Mouse (Mus musculus): ENCODE data around the gene Zswim5. TPM values are rescaled to one million over a fixed set of nuclear protein-coding genes. Genes with fewer than 3 reads are reported as not detected.
A peak's percentile ranks its signal among the peaks of the same experiment; 100 is the strongest.

Zswim5 gene
- polyA plus RNA-seq, 1 experiment from 2014 or later = 10.9 TPM

DNA sequence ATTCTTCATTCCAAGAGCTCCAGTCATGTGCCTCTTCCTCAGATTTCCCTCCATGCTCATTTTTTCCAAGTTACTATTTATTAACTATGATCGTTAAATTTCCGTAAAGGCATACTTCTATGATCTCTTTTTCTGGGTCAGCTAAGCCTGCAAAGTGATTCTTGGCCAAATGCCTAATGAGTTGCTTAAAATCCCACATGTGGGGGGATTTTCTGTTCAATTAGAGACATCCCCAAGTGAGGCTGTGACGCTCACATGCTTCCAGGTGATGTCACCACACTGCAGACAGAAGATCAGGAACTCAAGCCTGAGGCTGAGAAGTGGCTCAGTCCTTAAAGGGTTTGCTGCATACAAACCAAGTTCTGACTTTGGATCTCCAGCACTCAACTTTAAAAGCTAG is 27.3 kb upstream of the Zswim5 start:
- Histone ChIP-seq H3K9ac (ENCODE audit: low read length) (no peak overlapping the region), H3K4me3 (ENCODE audit: low read depth, low read length) (no peak overlapping the region), H3K27ac (ENCODE audit: low read depth, low read length) (no peak overlapping the region), H3K9me3 (ENCODE audit: control insufficient read depth, low read length) (no peaks in the 10 kb centered on the region), H3K36me3 (ENCODE audit: control insufficient read depth, insufficient read depth, low read length) (no peaks in the 10 kb centered on the region), H3K4me1 (replicated peaks; ENCODE audit: control insufficient read depth, insufficient read depth, low read length) (peaks cover 3% of the 10 kb centered on the region; the same call in 1 of the 2 replicates), H3K27me3 (ENCODE audit: control insufficient read depth, insufficient read depth, low read length) (no peaks in the 10 kb centered on the region), H3K4me2 (ENCODE audit: low read depth, low read length, severe bottlenecking) (no peak overlapping the region)
- DNase-seq (ENCODE audit: low spot score) = no peak
- 73% methylated on average over 3 of the region's 3 CpGs for WGBS
- ATAC-seq (replicated peaks; ENCODE audit: low FRiP score) = no peak

DNA sequence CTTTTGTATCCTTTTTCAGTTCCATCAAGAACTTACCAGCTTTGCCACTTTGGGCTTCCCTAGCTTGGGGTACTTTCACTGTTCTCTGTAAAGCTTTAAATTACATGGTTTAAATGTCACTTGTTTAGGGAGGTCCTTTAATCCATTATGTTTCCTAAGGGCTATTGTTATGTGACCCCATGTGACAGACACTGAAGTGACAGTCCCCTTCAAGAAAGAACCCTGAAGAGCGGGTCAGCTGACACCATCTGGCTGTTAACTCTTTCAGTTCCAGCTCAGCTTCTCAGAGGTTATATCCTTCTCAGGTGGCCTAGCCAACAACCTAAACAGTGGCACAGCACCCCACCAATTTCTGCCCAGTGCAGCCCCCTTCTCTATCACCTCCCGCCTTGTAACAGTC is 22.9 kb upstream of the Zswim5 start:
- no peak for DNase-seq (ENCODE audit: low spot score)

DNA sequence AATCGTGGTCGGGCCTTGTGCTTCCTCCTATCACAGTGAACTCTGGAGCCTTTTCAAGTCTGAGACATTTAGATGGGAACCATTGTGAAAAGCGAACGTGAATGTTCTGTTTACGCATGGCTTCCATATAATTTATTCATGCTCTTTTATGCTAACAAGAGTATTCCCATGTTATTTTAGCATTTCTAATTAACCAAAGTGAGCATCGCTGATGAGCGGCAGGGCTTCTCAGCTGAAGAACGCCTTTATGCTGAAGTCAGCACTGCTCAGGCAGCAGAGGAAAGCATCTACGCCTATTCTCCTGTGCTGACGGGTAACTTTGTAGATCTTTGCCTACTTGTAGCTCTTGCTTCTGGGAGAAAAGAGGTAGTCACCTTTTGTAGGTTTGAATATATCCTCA is 20.0 kb upstream of the Zswim5 start:
- ATAC-seq (replicated peaks; ENCODE audit: low FRiP score) = no peak
- no peaks in the 10 kb centered on the region for H3K36me3 ChIP-seq (ENCODE audit: control insufficient read depth, insufficient read depth, low read length)
- peaks cover 3% of the 10 kb centered on the region; the same call in 1 of the 2 replicates for H3K4me1 ChIP-seq (replicated peaks; ENCODE audit: control insufficient read depth, insufficient read depth, low read length)
- H3K4me3 ChIP-seq (ENCODE audit: low read depth, low read length) = no peak overlapping the region
- H3K27ac ChIP-seq (ENCODE audit: low read depth, low read length) = no peak overlapping the region
- no peak overlapping the region for H3K4me2 ChIP-seq (ENCODE audit: low read depth, low read length, severe bottlenecking)
- DNase-seq (ENCODE audit: low spot score) = no peak
- H3K9me3 ChIP-seq (ENCODE audit: control insufficient read depth, low read length) = no peaks in the 10 kb centered on the region
- H3K9ac ChIP-seq (ENCODE audit: low read length) = no peak overlapping the region
- H3K27me3 ChIP-seq (ENCODE audit: control insufficient read depth, insufficient read depth, low read length) = no peaks in the 10 kb centered on the region
- 67% methylated on average over 10 of the region's 10 CpGs for WGBS

More for the DNA sequence above, 22.9 kb upstream of the Zswim5 start:
- ATAC-seq (replicated peaks; ENCODE audit: low FRiP score) = 0 out of 2 replicates have a peak, but pooled peaks have one; percentile 33
- H3K36me3 ChIP-seq (ENCODE audit: control insufficient read depth, insufficient read depth, low read length) = no peaks in the 10 kb centered on the region
- H3K27ac ChIP-seq (ENCODE audit: low read depth, low read length) = no peak overlapping the region
- H3K9me3 ChIP-seq (ENCODE audit: control insufficient read depth, low read length) = no peaks in the 10 kb centered on the region
- H3K4me2 ChIP-seq (ENCODE audit: low read depth, low read length, severe bottlenecking) = no peak overlapping the region
- H3K4me3 ChIP-seq (ENCODE audit: low read depth, low read length) = no peak overlapping the region
- 19% methylated on average over 2 of the region's 2 CpGs for WGBS
- H3K27me3 ChIP-seq (ENCODE audit: control insufficient read depth, insufficient read depth, low read length) = no peaks in the 10 kb centered on the region
- no peak overlapping the region for H3K9ac ChIP-seq (ENCODE audit: low read length)
- H3K4me1 ChIP-seq (replicated peaks; ENCODE audit: control insufficient read depth, insufficient read depth, low read length) = peaks cover 3% of the 10 kb centered on the region; the same call in 1 of the 2 replicates

DNA sequence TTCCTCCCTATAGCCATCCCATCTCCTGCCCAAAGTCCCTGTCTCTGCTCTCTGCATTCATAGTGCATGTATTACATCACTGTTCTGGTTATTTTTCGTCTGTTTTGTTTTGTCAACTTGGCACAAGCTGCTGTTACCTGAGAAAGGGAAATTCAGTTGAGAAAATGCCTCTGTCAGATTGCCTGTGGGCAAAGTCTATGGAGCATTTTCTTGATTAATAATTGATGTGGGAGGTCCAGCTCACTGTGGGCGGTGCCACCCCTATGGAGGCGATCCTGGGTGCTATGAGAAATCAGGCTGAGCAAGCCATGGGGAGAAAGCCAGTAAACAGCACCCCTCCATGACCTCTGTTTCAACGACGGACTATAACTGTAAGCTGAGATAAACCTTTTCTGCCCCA is 17.5 kb upstream of the Zswim5 start:
- Histone ChIP-seq H3K36me3 (ENCODE audit: control insufficient read depth, insufficient read depth, low read length) (no peaks in the 10 kb centered on the region), H3K4me1 (replicated peaks; ENCODE audit: control insufficient read depth, insufficient read depth, low read length) (no peaks in the 10 kb centered on the region), H3K4me3 (ENCODE audit: low read depth, low read length) (no peak overlapping the region), H3K9me3 (ENCODE audit: control insufficient read depth, low read length) (no peaks in the 10 kb centered on the region), H3K27me3 (ENCODE audit: control insufficient read depth, insufficient read depth, low read length) (no peaks in the 10 kb centered on the region), H3K27ac (ENCODE audit: low read depth, low read length) (no peak overlapping the region), H3K4me2 (ENCODE audit: low read depth, low read length, severe bottlenecking) (no peak overlapping the region), H3K9ac (ENCODE audit: low read length) (no peak overlapping the region)
- 80% methylated on average over 5 of the region's 5 CpGs for WGBS
- DNase-seq (ENCODE audit: low spot score) (no peak), ATAC-seq (replicated peaks; ENCODE audit: low FRiP score) (no peak)

DNA sequence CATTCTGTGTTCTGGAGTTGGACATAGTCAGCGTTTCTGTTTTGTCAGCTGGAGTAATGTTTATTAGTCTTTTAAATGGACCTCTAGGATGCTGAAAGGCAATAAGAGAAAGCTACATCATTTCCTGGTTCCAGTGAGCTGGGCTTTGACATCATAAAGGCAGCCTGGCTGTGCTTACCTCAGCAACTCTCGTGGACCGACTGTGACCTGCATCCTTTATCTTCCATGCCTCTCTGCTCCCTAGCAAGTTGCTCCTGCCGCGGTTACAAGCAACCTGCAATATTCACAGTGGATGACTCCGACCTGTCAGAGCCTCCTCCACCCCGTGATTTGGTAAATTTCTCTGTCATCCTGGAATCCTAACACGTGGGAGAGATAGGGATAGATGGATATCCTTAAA is 15.2 kb upstream of the Zswim5 start:
- Histone ChIP-seq H3K27ac (ENCODE audit: low read depth, low read length) (no peak overlapping the region), H3K4me2 (ENCODE audit: low read depth, low read length, severe bottlenecking) (no peak overlapping the region), H3K4me3 (ENCODE audit: low read depth, low read length) (no peak overlapping the region), H3K9ac (ENCODE audit: low read length) (no peak overlapping the region), H3K4me1 (replicated peaks; ENCODE audit: control insufficient read depth, insufficient read depth, low read length) (no peaks in the 10 kb centered on the region), H3K9me3 (ENCODE audit: control insufficient read depth, low read length) (no peaks in the 10 kb centered on the region), H3K36me3 (ENCODE audit: control insufficient read depth, insufficient read depth, low read length) (no peaks in the 10 kb centered on the region), H3K27me3 (ENCODE audit: control insufficient read depth, insufficient read depth, low read length) (no peaks in the 10 kb centered on the region)
- no peak for DNase-seq (ENCODE audit: low spot score)
- ATAC-seq (replicated peaks; ENCODE audit: low FRiP score) = no peak
- WGBS = 84% methylated on average over 8 of the region's 8 CpGs

DNA sequence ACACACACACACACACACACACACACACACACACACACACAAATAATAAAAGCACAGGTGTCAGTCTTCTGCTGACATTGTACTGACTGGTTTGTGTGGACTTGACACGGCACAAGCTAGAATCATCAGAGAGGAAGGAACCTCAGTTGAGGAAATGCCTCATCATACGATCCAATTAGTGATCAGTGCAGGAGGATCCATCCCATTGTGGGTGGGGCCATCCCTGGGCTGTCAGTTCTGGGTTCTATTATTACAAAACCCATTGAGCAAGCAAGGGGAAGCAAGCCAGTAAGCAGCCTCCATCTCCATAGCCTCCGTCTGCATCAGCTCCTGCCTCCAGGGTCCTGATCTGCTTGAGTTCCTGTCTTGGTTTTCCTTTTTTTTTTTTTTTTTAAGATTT is 7.3 kb upstream of the Zswim5 start:
- ATAC-seq (replicated peaks; ENCODE audit: low FRiP score) = no peak
- Histone ChIP-seq H3K4me2 (ENCODE audit: low read depth, low read length, severe bottlenecking) (no peak overlapping the region), H3K27ac (ENCODE audit: low read depth, low read length) (no peak overlapping the region), H3K36me3 (ENCODE audit: control insufficient read depth, insufficient read depth, low read length) (no peaks in the 10 kb centered on the region), H3K9me3 (ENCODE audit: control insufficient read depth, low read length) (no peaks in the 10 kb centered on the region), H3K4me3 (ENCODE audit: low read depth, low read length) (no peak overlapping the region), H3K27me3 (ENCODE audit: control insufficient read depth, insufficient read depth, low read length) (no peaks in the 10 kb centered on the region), H3K9ac (ENCODE audit: low read length) (no peak overlapping the region), H3K4me1 (replicated peaks; ENCODE audit: control insufficient read depth, insufficient read depth, low read length) (no peaks in the 10 kb centered on the region)
- no peak for DNase-seq (ENCODE audit: low spot score)
- WGBS = 77% methylated on average over 3 of the region's 3 CpGs

DNA sequence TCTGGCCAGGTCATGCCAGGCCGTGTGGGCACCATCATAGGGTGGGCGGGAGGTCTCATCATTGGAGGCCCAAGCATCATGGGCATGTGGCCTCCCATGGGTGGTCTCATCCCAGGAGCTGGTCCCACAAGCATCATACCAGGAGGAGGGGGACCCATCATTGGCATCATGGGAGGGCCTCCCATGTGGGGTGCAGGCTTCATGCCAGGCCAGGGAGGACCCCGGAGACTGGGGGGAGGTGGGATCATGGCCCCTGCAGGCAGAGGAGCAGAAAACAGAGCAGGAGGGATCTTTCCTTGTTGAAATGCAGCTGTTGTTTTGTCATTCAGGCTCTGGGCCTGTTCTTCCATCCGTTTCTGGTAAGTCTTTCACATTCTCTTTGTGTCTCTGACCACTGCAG is 2.6 kb upstream of the Zswim5 start:
- no peak overlapping the region for H3K4me3 ChIP-seq (ENCODE audit: low read depth, low read length)
- no peak overlapping the region for H3K27ac ChIP-seq (ENCODE audit: low read depth, low read length)
- ATAC-seq (replicated peaks; ENCODE audit: low FRiP score) (no peak), DNase-seq (ENCODE audit: low spot score) (no peak)
- no peaks in the 10 kb centered on the region for H3K27me3 ChIP-seq (ENCODE audit: control insufficient read depth, insufficient read depth, low read length)
- H3K4me1 ChIP-seq (replicated peaks; ENCODE audit: control insufficient read depth, insufficient read depth, low read length) = no peaks in the 10 kb centered on the region
- no peak overlapping the region for H3K4me2 ChIP-seq (ENCODE audit: low read depth, low read length, severe bottlenecking)
- H3K9me3 ChIP-seq (ENCODE audit: control insufficient read depth, low read length) = no peaks in the 10 kb centered on the region
- no peaks in the 10 kb centered on the region for H3K36me3 ChIP-seq (ENCODE audit: control insufficient read depth, insufficient read depth, low read length)
- H3K9ac ChIP-seq (ENCODE audit: low read length) = no peak overlapping the region
- 81% methylated on average over 4 of the region's 4 CpGs for WGBS

DNA sequence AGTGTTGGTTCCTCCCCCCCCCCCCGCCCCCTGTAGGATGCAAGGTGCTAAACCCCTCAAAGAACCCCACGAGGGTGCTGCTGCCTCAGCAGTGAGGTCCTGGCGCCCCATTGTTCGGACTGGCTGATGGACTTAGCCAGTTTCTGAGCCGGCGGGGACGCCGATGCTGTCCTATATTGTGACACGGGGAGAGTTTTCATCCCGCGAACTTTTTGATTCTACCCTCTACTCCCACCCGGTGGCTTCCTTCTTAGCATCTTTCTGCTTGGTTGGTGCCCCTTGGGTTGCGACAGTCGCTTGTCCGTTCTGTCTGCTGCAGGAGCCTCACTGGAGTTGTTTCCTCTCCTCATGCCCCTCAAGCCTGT is 564 bp upstream of the Zswim5 start:
- Histone ChIP-seq H3K9ac (ENCODE audit: low read length) (peak overlapping the region; percentile 97), H3K9me3 (ENCODE audit: control insufficient read depth, low read length) (no peaks in the 10 kb centered on the region), H3K4me3 (ENCODE audit: low read depth, low read length) (peak overlapping the region; percentile 91), H3K4me1 (replicated peaks; ENCODE audit: control insufficient read depth, insufficient read depth, low read length) (no peaks in the 10 kb centered on the region), H3K27me3 (ENCODE audit: control insufficient read depth, insufficient read depth, low read length) (no peaks in the 10 kb centered on the region), H3K4me2 (ENCODE audit: low read depth, low read length, severe bottlenecking) (peak overlapping the region; percentile 79), H3K36me3 (ENCODE audit: control insufficient read depth, insufficient read depth, low read length) (no peaks in the 10 kb centered on the region), H3K27ac (ENCODE audit: low read depth, low read length) (peak overlapping the region; percentile 98)
- under 1% methylated on average over 15 of the region's 15 CpGs for WGBS
- DNase-seq (ENCODE audit: low spot score) (peak; percentile 77), ATAC-seq (replicated peaks; ENCODE audit: low FRiP score) (peak; percentile 42)

DNA sequence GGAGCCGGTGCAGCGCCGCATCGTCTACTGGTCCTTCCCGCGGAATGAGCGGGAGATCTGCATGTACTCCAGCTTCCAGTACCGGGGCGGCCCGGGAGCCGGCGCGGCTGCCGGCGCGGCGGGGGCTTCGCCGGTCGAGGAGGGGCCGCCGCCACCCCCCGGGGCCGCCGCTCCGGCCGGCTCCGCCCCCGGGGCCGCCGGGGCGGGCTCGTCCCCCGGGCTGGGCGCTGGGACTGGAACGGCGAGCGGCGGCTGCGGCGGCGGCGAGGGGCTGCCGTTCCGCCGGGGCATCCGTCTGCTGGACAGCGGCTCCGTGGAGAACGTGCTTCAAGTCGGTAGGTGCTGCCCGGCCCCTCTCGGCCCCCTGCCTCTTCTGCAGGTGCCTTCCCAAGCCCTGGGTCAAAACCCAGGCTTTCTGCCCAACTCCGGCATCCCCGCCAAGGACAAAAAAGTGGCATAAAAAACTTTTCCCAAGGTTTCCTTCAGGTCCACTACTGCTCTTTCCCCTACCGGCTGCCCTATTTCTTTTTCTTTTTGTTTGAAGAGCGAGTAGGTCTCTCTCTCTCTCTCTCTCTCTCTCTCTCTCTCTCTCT is 649 bp downstream of the Zswim5 start:
- under 1% methylated on average over 39 of the region's 57 CpGs for WGBS
- no peak; the same call in none of the 2 replicates for ATAC-seq (replicated peaks; ENCODE audit: low FRiP score)

More for the DNA sequence above, 649 bp downstream of the Zswim5 start:
- no peaks in the 10 kb centered on the region for H3K4me1 ChIP-seq (replicated peaks; ENCODE audit: control insufficient read depth, insufficient read depth, low read length)
- peak; percentile 75 for DNase-seq (ENCODE audit: low spot score)
- H3K4me3 ChIP-seq (ENCODE audit: low read depth, low read length) = peak overlapping the region; percentile 91
- no peaks in the 10 kb centered on the region for H3K36me3 ChIP-seq (ENCODE audit: control insufficient read depth, insufficient read depth, low read length)
- H3K9ac ChIP-seq (ENCODE audit: low read length) = peak overlapping the region; percentile 97
- H3K27me3 ChIP-seq (ENCODE audit: control insufficient read depth, insufficient read depth, low read length) = no peaks in the 10 kb centered on the region
- peak overlapping the region; percentile 98 for H3K27ac ChIP-seq (ENCODE audit: low read depth, low read length)
- H3K9me3 ChIP-seq (ENCODE audit: control insufficient read depth, low read length) = no peaks in the 10 kb centered on the region
- peak overlapping the region; percentile 79 for H3K4me2 ChIP-seq (ENCODE audit: low read depth, low read length, severe bottlenecking)

Measured in forebrain, embryonic 11.5 days (tissue).